ENCODE assay signal across 7 mouse cellular contexts in the genomic region with DNA sequence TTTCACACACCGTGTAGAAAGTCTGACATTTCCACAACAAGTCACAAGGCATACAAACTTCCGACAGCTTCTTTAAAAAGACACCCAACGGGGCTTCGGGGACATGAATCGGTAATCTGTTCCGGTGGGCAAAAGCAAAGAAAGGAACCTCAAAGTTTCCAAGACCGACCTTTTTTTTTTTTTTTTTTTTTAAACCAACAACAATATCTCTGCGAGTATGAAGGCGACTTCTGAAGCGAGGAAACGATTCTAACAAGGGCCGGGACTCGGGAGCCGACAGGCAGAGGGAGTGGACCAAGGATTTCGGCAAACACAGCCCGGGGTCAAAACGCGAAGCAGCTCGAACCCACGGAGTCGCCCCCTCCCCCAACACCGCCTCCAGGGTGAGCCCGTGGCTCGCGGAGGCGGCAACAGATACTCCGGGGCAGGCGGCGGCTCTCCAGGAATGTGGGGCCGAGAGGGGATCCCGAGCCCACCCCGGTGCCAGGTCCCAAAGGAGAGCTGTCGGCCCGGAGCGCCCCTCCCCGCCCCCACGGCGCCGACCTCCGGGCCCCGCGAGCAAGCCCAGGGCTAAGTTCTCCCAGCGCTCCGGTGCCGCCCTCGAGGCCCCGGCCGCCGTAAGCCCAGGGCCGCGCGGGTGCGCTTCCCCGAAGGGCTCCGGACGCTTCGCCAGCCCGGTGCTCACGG. TPM values are rescaled to one million over a fixed set of nuclear protein-coding genes. Genes with fewer than 3 reads are reported as not detected.
A peak's percentile ranks its signal among the peaks of the same experiment; 100 is the strongest.
DNase-seq lines count a peak whose midpoint lies in the region; ATAC-seq and TF ChIP-seq lines count a peak whose summit lies in the region.

No protein-coding gene starts in this region.

- WGBS in intestine, postnatal 0 days: under 1% methylated on average over 55 of the region's 59 CpGs
- under 1% methylated on average over 54 of the region's 59 CpGs for WGBS in limb, embryonic 12.5 days
- WGBS in midbrain, embryonic 13.5 days: under 1% methylated on average over 53 of the region's 59 CpGs

- H3K4me2 ChIP-seq in intestine, postnatal 0 days (replicated peaks; ENCODE audit: low read depth): peak overlapping the region; percentile 73
- H3K4me2 ChIP-seq in limb, embryonic 12.5 days: peak overlapping the region; percentile 57
- peak overlapping the region; percentile 63 for H3K4me2 ChIP-seq in midbrain, embryonic 13.5 days (replicated peaks)

- peak; percentile 80 for DNase-seq in adrenal gland, adult 2 months
- DNase-seq in embryo, embryonic 11.5 days (ENCODE audit: low read depth, low spot score): peak; percentile 32
- DNase-seq in gastrocnemius, postnatal 4 days (ENCODE audit: low spot score in 2 of 2): peak; percentile 35 to 57
- peak; percentile 42 to 57 for DNase-seq in spleen, adult 18-20 months

- peaks cover 1% of the 10 kb centered on the region; the same call in 1 of the 2 replicates for H3K4me1 ChIP-seq in intestine, postnatal 0 days (replicated peaks; ENCODE audit: control insufficient read depth, insufficient read depth, low read length)
- peaks cover 20% of the 10 kb centered on the region for H3K4me1 ChIP-seq in limb, embryonic 12.5 days (replicated peaks)
- H3K4me1 ChIP-seq in midbrain, embryonic 13.5 days (replicated peaks): peaks cover 17% of the 10 kb centered on the region

- no peaks in the 10 kb centered on the region for H3K27me3 ChIP-seq in intestine, postnatal 0 days (replicated peaks; ENCODE audit: control insufficient read depth, insufficient read depth, low read length)
- no peaks in the 10 kb centered on the region for H3K27me3 ChIP-seq in limb, embryonic 12.5 days
- no peaks in the 10 kb centered on the region for H3K27me3 ChIP-seq in midbrain, embryonic 13.5 days

- peak overlapping the region; percentile 97 for H3K4me3 ChIP-seq in intestine, postnatal 0 days (ENCODE audit: low read depth, low read length)
- H3K4me3 ChIP-seq in limb, embryonic 12.5 days (replicated peaks): peak overlapping the region; percentile 95
- H3K4me3 ChIP-seq in midbrain, embryonic 13.5 days (replicated peaks): peak overlapping the region; percentile 96

- no peak; the same call in none of the 2 replicates for ATAC-seq in intestine, postnatal 0 days
- ATAC-seq in limb, embryonic 12.5 days (ENCODE audit: insufficient number of reproducible peaks, insufficient read depth, low FRiP score, low TSS enrichment, low read depth): peak; percentile 39
- ATAC-seq in midbrain, embryonic 13.5 days: no peak; the same call in 1 of the 2 replicates

- peak overlapping the region; percentile 97 for H3K27ac ChIP-seq in intestine, postnatal 0 days (ENCODE audit: low read depth, low read length)
- H3K27ac ChIP-seq in limb, embryonic 12.5 days: peak overlapping the region; percentile 99
- peak overlapping the region; percentile 96 for H3K27ac ChIP-seq in midbrain, embryonic 13.5 days

- H3K9ac ChIP-seq in intestine, postnatal 0 days (ENCODE audit: low read depth, low read length): peak overlapping the region; percentile 98
- H3K9ac ChIP-seq in limb, embryonic 12.5 days (replicated peaks): peak overlapping the region; percentile 99
- H3K9ac ChIP-seq in midbrain, embryonic 13.5 days (replicated peaks): peak overlapping the region; percentile 96

- H3K36me3 ChIP-seq in intestine, postnatal 0 days (ENCODE audit: control insufficient read depth, insufficient read depth): no peaks in the 10 kb centered on the region
- H3K36me3 ChIP-seq in limb, embryonic 12.5 days: no peaks in the 10 kb centered on the region
- H3K36me3 ChIP-seq in midbrain, embryonic 13.5 days: 0 out of 2 replicates have a peak, but pooled peaks cover 4% of the 10 kb centered on the region

- TF ChIP-seq CTCF in intestine, postnatal 0 days (IDR thresholded peaks at IDR 0.05; ENCODE audit: low read depth): no peak

- H3K9me3 ChIP-seq in intestine, postnatal 0 days (ENCODE audit: control insufficient read depth): no peaks in the 10 kb centered on the region
- no peaks in the 10 kb centered on the region for H3K9me3 ChIP-seq in limb, embryonic 12.5 days
- no peaks in the 10 kb centered on the region for H3K9me3 ChIP-seq in midbrain, embryonic 13.5 days

RNA-seq across cellular contexts. Expression of gene Rnf2, which starts 0.8 kb away (rescaled TPM):
- total RNA-seq in adrenal gland, adult 2 months (2021): 10 to 100 TPM; 38.6 to 82.3 TPM
- 3.4 and 3.9 TPM in 2 replicates for polyA plus RNA-seq in adrenal gland, adult 2 months (2012; rRNA removed)
- total RNA-seq in gastrocnemius, postnatal 4 days (2021): 10 to 100 TPM; 31.8 to 37.4 TPM
- polyA plus RNA-seq in intestine, postnatal 0 days (2015; fragmentation: Nextera tagmentation; extraction: Ambion mirVana): 26.9 and 31.4 TPM in 2 replicates
- 124 TPM in 2 replicates for polyA plus RNA-seq in limb, embryonic 12.5 days (2016; fragmentation: Nextera tagmentation; extraction: Ambion mirVana)
- 122 and 138 TPM in 2 replicates for polyA plus RNA-seq in midbrain, embryonic 13.5 days (2015; fragmentation: Nextera tagmentation; extraction: Ambion mirVana)
